Comparison of ENCODE assay signal across 8 mouse cellular contexts in the genomic region with DNA sequence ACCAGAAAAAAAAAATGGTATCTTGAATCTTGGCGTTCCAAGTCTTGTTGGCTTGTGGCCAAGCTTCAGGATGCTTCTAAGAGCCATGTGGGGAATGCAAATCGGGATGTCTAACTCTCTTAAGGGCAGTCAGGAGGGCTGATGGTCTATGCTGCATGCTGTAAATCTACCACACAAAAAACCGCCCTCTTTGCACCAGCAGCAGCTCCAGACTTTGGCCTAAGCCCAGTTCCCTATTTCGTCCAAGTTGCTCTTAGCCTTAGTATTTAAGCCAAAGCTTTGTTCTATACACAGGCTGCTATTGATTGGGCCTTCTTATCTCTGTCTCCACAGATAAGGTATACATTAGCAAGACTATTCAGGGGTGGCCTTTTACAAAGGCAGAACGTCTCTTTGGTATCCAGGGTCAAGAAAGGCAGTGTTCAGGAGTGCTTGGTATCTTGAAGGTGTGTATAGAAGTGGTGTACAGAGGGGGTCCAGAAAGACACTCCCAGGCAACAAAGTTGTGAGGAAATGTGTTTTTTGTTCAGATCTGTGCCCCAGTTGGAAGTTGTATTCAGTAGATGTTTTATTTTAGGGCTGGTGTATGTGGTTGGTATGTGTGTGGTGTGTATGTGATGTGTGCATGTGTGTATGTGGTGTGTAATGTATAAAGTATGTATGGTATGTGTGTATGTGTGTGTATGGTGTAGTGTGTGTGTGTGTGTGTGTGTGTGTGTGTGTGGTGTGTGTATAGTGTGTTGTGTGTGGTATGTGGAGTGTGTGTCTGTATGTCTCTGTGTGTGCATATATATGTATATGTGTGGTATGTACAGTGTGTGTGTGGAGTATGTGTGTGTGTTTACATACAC.
DNase-seq lines count a peak whose midpoint lies in the region; ATAC-seq lines count a peak whose summit lies in the region.

No protein-coding gene starts in this region.

- peak; percentile 14 for DNase-seq in layer of hippocampus, adult 9-11 months
- no peak for DNase-seq in layer of hippocampus, postnatal 25 days (ENCODE audit: extremely low spot score in 1 of 2, low spot score in 1 of 2)
- peak; percentile 39 for DNase-seq in lung, postnatal 36 days
- DNase-seq in natural killer cell, adult 2 months (ENCODE audit: low spot score in 2 of 2): no peak
- no peak for DNase-seq in midbrain, embryonic 10.5 days (ENCODE audit: low spot score)

- no peak overlapping the region for H3K4me2 ChIP-seq in heart, embryonic 16.5 days (ENCODE audit: low read depth, low read length)
- no peak overlapping the region for H3K4me2 ChIP-seq in midbrain, embryonic 15.5 days

- whole genome bisulfite sequencing in heart, embryonic 16.5 days: 15% methylated on average over 5 of the region's 5 CpGs
- 76% methylated on average over 5 of the region's 5 CpGs for WGBS in midbrain, embryonic 10.5 days
- WGBS in midbrain, embryonic 15.5 days: 50% methylated on average over 5 of the region's 5 CpGs

- H3K36me3 ChIP-seq in heart, embryonic 16.5 days (ENCODE audit: control insufficient read depth, insufficient read depth): no peaks in the 10 kb centered on the region
- no peaks in the 10 kb centered on the region for H3K36me3 ChIP-seq in midbrain, embryonic 10.5 days
- no peaks in the 10 kb centered on the region for H3K36me3 ChIP-seq in midbrain, embryonic 15.5 days (replicated peaks)

- no peaks in the 10 kb centered on the region for H3K27me3 ChIP-seq in heart, embryonic 16.5 days (ENCODE audit: control insufficient read depth, insufficient read depth, low read length)
- H3K27me3 ChIP-seq in midbrain, embryonic 10.5 days (ENCODE audit: low read depth, poor library complexity, severe bottlenecking): no peaks in the 10 kb centered on the region
- H3K27me3 ChIP-seq in midbrain, embryonic 15.5 days (replicated peaks): no peaks in the 10 kb centered on the region

- H3K9ac ChIP-seq in heart, embryonic 16.5 days (ENCODE audit: low read length): no peak overlapping the region
- no peak overlapping the region for H3K9ac ChIP-seq in midbrain, embryonic 15.5 days

- H3K9me3 ChIP-seq in heart, embryonic 16.5 days (replicated peaks; ENCODE audit: control insufficient read depth, low read length): no peaks in the 10 kb centered on the region
- H3K9me3 ChIP-seq in midbrain, embryonic 10.5 days (replicated peaks): no peaks in the 10 kb centered on the region
- H3K9me3 ChIP-seq in midbrain, embryonic 15.5 days: no peaks in the 10 kb centered on the region

- H3K4me1 ChIP-seq in heart, embryonic 16.5 days (ENCODE audit: control insufficient read depth, insufficient read depth, low read length): peaks cover 22% of the 10 kb centered on the region
- peaks cover 7% of the 10 kb centered on the region for H3K4me1 ChIP-seq in midbrain, embryonic 10.5 days
- no peaks in the 10 kb centered on the region for H3K4me1 ChIP-seq in midbrain, embryonic 15.5 days

- H3K27ac ChIP-seq in heart, embryonic 16.5 days (ENCODE audit: low read length): peak overlapping the region; percentile 64
- no peak overlapping the region for H3K27ac ChIP-seq in midbrain, embryonic 10.5 days (replicated peaks)
- no peak overlapping the region for H3K27ac ChIP-seq in midbrain, embryonic 15.5 days

- no peak overlapping the region for H3K4me3 ChIP-seq in heart, embryonic 16.5 days (ENCODE audit: low read length)
- H3K4me3 ChIP-seq in midbrain, embryonic 10.5 days: no peak overlapping the region
- H3K4me3 ChIP-seq in midbrain, embryonic 15.5 days: no peak overlapping the region

- peak; percentile 66 for ATAC-seq in frontal cortex, adult (ENCODE audit: low TSS enrichment)
- peak; percentile 65; the same call in 1 of the 2 replicates for ATAC-seq in heart, embryonic 16.5 days (replicated peaks; ENCODE audit: extremely low read depth, insufficient read depth, low FRiP score)
- ATAC-seq in midbrain, embryonic 15.5 days (replicated peaks): no peak

Comparison
In these comparisons a context has a peak if more than half of its experiments do, and no peak if none do; other contexts are left out.
1. DNase-seq: peak in layer of hippocampus, adult 9-11 months (single experiment) and lung, postnatal 36 days (single experiment); none in layer of hippocampus, postnatal 25 days (0 of 2), natural killer cell, adult 2 months (0 of 2) and midbrain, embryonic 10.5 days (single experiment).